Mouse (Mus musculus) brain, embryonic 14.5 days (tissue): ENCODE measurements around the gene Gm20604.

ENCODE experiments used
- CTCF ChIP-seq: fragments of 200-500 bp; IDR thresholded peaks from 2 replicates; pipeline ENCODE4 v1.5.1; 2012; ENCODE audit warnings: inconsistent platforms, mild to moderate bottlenecking, moderate library complexity, borderline replicate concordance; ENCODE audit not compliant: insufficient read depth, insufficient read length; ENCODE audit errors: extremely low read depth
- POLR2A ChIP-seq: fragments of 200-500 bp; IDR thresholded peaks from 2 replicates; pipeline ENCODE4 v1.6.1; 2012; ENCODE audit warnings: mild to moderate bottlenecking, inconsistent platforms, borderline replicate concordance; ENCODE audit not compliant: poor library complexity, insufficient read depth, insufficient read length, severe bottlenecking; ENCODE audit errors: extremely low read depth

- no peak for TF ChIP-seq POLR2A
- no peak for TF ChIP-seq CTCF
Measured at GRCm38 (mm10) chr12:102771601-102772000, 13.1 kb upstream of the Gm20604 start.
